Mouse (Mus musculus) left cerebral cortex, adult 2 months (tissue): ENCODE data around the gene Ccdc134. TPM values are rescaled to one million over a fixed set of nuclear protein-coding genes. Genes with fewer than 3 reads are reported as not detected.
A peak's percentile ranks its signal among the peaks of the same experiment; 100 is the strongest.

ENCODE experiments used
- DNase-seq, 2 experiments: peaks; one replicate each; pipeline ENCODE4 v3.0.0; 2021 to 2022; ENCODE audit warnings: low spot score in 2 of 2, mixed read lengths in 1 of 2; ENCODE audit errors: extremely low spot score in 1 of 2
- H3K27ac ChIP-seq: fragments of 200-600 bp; 2 replicates; pipeline ENCODE4 v1.8.1; 2022
- H3K4me3 ChIP-seq: fragments of 200-600 bp; 2 replicates; pipeline ENCODE4 v1.8.1; 2022
- CTCF ChIP-seq: fragments of 200-600 bp; IDR thresholded peaks from 2 replicates; pipeline ENCODE4 v1.8.1; 2022; ENCODE audit warnings: antibody characterized with exemption, mild to moderate bottlenecking, moderate library complexity
- intact Hi-C: fragments of 180-260 bp; cut with DNase I; formaldehyde crosslinking; loops from one replicate; pipeline ENCODE4 v1.15.1; 2025
- total RNA-seq, 2 experiments: library from RNA; stranded (reverse); gene quantifications; 2 replicates each; pipeline ENCODE4 v1.2.3; 2021

The Ccdc134 gene
- total RNA-seq, 2 experiments from 2014 or later = 11.2 to 18.3 TPM

GRCm38 (mm10) chr15:82164496-82164895 is 36.8 kb downstream of the Ccdc134 start:
- no peak overlapping the region for H3K27ac ChIP-seq
- intact Hi-C loops = loop anchor here (2.0 kb wide), 2 partner anchors 18 to 100 kb away; partner anchors contain the start of gene Srebf2
- H3K4me3 ChIP-seq = no peak overlapping the region
- no peak for DNase-seq
- no peak for TF ChIP-seq CTCF

GRCm38 (mm10) chr15:82165332-82166239 is 37.9 kb downstream of the Ccdc134 start:
- no peak overlapping the region; the same call in 1 of the 2 replicates for H3K27ac ChIP-seq
- no peak; the same call in none of the 2 replicates for TF ChIP-seq CTCF
- intact Hi-C loops = loop anchor here (2.0 kb wide), 2 partner anchors 19 to 101 kb away; partner anchors contain the start of gene Srebf2
- H3K4me3 ChIP-seq = no peak overlapping the region
- peak; percentile 66 to 77 for DNase-seq

- intact Hi-C loops = no loop called here
- DNase-seq = peak in 1 of 2 experiments; percentile 31
- H3K27ac ChIP-seq = no peak overlapping the region; the same call in 1 of the 2 replicates
- TF ChIP-seq CTCF = no peak
- no peak overlapping the region for H3K4me3 ChIP-seq
Measured at GRCm38 (mm10) chr15:82166240-82167100, 38.7 kb downstream of the Ccdc134 start.

- H3K4me3 ChIP-seq = no peak overlapping the region
- intact Hi-C loops = no loop called here
- DNase-seq = no peak
- no peak overlapping the region for H3K27ac ChIP-seq
- no peak for TF ChIP-seq CTCF
Measured at GRCm38 (mm10) chr15:82167201-82168168, 39.8 kb downstream of the Ccdc134 start.

- no peak overlapping the region for H3K27ac ChIP-seq
- H3K4me3 ChIP-seq = no peak overlapping the region
- TF ChIP-seq CTCF = no peak
- intact Hi-C loops = no loop called here
- no peak for DNase-seq
Measured at GRCm38 (mm10) chr15:82169671-82170070, 41.9 kb downstream of the Ccdc134 start.

- TF ChIP-seq CTCF = no peak
- no peak for DNase-seq
- no peak overlapping the region for H3K27ac ChIP-seq
- intact Hi-C loops = no loop called here
- H3K4me3 ChIP-seq = no peak overlapping the region
Measured at GRCm38 (mm10) chr15:82170437-82171377, 43.0 kb downstream of the Ccdc134 start.

GRCm38 (mm10) chr15:82172648-82173047 is 44.9 kb downstream of the Ccdc134 start:
- H3K4me3 ChIP-seq = no peak overlapping the region
- no peak overlapping the region for H3K27ac ChIP-seq
- intact Hi-C loops = no loop called here
- TF ChIP-seq CTCF = no peak
- no peak for DNase-seq

- no peak for DNase-seq
Measured at GRCm38 (mm10) chr15:82175091-82175490, 47.4 kb downstream of the Ccdc134 start.

GRCm38 (mm10) chr15:82177743-82178290 is 50.1 kb downstream of the Ccdc134 start:
- no peak for TF ChIP-seq CTCF
- Histone ChIP-seq H3K27ac (no peak overlapping the region; the same call in 1 of the 2 replicates), H3K4me3 (no peak overlapping the region)
- intact Hi-C loops = no loop called here
- no peak for DNase-seq

More at GRCm38 (mm10) chr15:82175091-82175490, 47.4 kb downstream of the Ccdc134 start:
- Histone ChIP-seq H3K27ac (no peak overlapping the region), H3K4me3 (no peak overlapping the region)
- intact Hi-C loops = no loop called here
- no peak for TF ChIP-seq CTCF

- Histone ChIP-seq H3K27ac (no peak overlapping the region), H3K4me3 (no peak overlapping the region)
- no peak for DNase-seq
- no peak for TF ChIP-seq CTCF
- intact Hi-C loops = no loop called here
Measured at GRCm38 (mm10) chr15:82181131-82181530, 53.4 kb downstream of the Ccdc134 start.
